Mouse (Mus musculus) myocyte (in vitro differentiated cells): ENCODE measurements around the gene Abhd5. TPM values are rescaled to one million over a fixed set of nuclear protein-coding genes. Genes with fewer than 3 reads are reported as not detected.
"Not testable (repeated sequence)": the region's sequence is repeated elsewhere in the genome, so short reads cannot be mapped to it uniquely, and the experiment has no call there.

Experiments used
- H3K27me3 ChIP-seq: one replicate; pipeline ENCODE4 v1.6.1; 2011; ENCODE audit not compliant: control insufficient read depth, insufficient read depth, insufficient read length
- H3K36me3 ChIP-seq: one replicate; pipeline ENCODE4 v1.6.1; 2011; ENCODE audit not compliant: control insufficient read depth, insufficient read depth
- H3K4me2 ChIP-seq: one replicate; pipeline ENCODE4 v1.6.1; 2011; ENCODE audit warnings: low read depth, control low read depth
- H3K4me3 ChIP-seq: one replicate; pipeline ENCODE4 v1.5.1; 2011; ENCODE audit warnings: mild to moderate bottlenecking, control low read depth, moderate library complexity
- H3K79me2 ChIP-seq: one replicate; pipeline ENCODE4 v1.6.1; 2011; ENCODE audit not compliant: control insufficient read depth, insufficient read depth
- H3ac ChIP-seq: one replicate; pipeline ENCODE4 v1.6.1; 2011; ENCODE audit not compliant: control insufficient read depth, insufficient read length
- CEBPB ChIP-seq: IDR thresholded peaks from 2 replicates; pipeline ENCODE4 v1.6.1; 2011; ENCODE audit warnings: mild to moderate bottlenecking, moderate library complexity; ENCODE audit not compliant: poor library complexity, insufficient read depth, severe bottlenecking
- E2F4 ChIP-seq: IDR thresholded peaks from one replicate; pipeline ENCODE4 v1.6.1; 2011; ENCODE audit warnings: mild to moderate bottlenecking, control low read depth, moderate library complexity; ENCODE audit not compliant: insufficient read depth
- MAX ChIP-seq: IDR thresholded peaks from one replicate; pipeline ENCODE4 v1.6.1; 2011; ENCODE audit warnings: low read depth, mild to moderate bottlenecking, control low read depth
- MYOD1 ChIP-seq, 3 experiments: IDR thresholded peaks; one replicate each; pipeline ENCODE4 v1.6.1; 2011; ENCODE audit warnings: control low read depth in 2 of 3, low read depth in 2 of 3, mild to moderate bottlenecking in 2 of 3, moderate library complexity in 1 of 3; ENCODE audit not compliant: insufficient read length in 2 of 3, control insufficient read depth in 1 of 3
- MYOG ChIP-seq, 3 experiments: IDR thresholded peaks; one replicate each; pipeline ENCODE4 v1.6.1; 2011; ENCODE audit warnings: control low read depth in 2 of 3, low read depth in 2 of 3, mild to moderate bottlenecking in 2 of 3; ENCODE audit not compliant: insufficient read length in 2 of 3, control insufficient read depth in 1 of 3, insufficient read depth in 1 of 3
- POLR2A ChIP-seq: IDR thresholded peaks from one replicate; pipeline ENCODE4 v1.6.1; 2011; ENCODE audit warnings: low read depth, mild to moderate bottlenecking, control low read depth, moderate library complexity; ENCODE audit not compliant: insufficient read length
- POLR2AphosphoS2 ChIP-seq: IDR thresholded peaks from one replicate; pipeline ENCODE4 v1.6.1; 2011; ENCODE audit warnings: low read depth, control low read depth; ENCODE audit not compliant: insufficient read length
- REST ChIP-seq: IDR thresholded peaks from one replicate; pipeline ENCODE4 v1.6.1; 2011; ENCODE audit warnings: mild to moderate bottlenecking, control low read depth, moderate library complexity; ENCODE audit not compliant: insufficient read depth, insufficient read length
- SRF ChIP-seq: IDR thresholded peaks from one replicate; pipeline ENCODE4 v1.6.1; 2011; ENCODE audit warnings: low read depth; ENCODE audit not compliant: control insufficient read depth, insufficient read length
- TCF12 ChIP-seq: IDR thresholded peaks from one replicate; pipeline ENCODE4 v1.6.1; 2011; ENCODE audit warnings: mild to moderate bottlenecking, control low read depth; ENCODE audit not compliant: poor library complexity, insufficient read depth, severe bottlenecking
- TCF3 ChIP-seq: IDR thresholded peaks from one replicate; pipeline ENCODE4 v1.6.1; 2011; ENCODE audit warnings: low read depth, control low read depth; ENCODE audit not compliant: insufficient read length
- USF1 ChIP-seq: IDR thresholded peaks from one replicate; pipeline ENCODE4 v1.6.1; 2011; ENCODE audit warnings: low read depth, mild to moderate bottlenecking, control low read depth, moderate library complexity
- polyA plus RNA-seq: library from polyadenylated mRNA; unstranded; fragments of >200 nt; fragmentation: generic; extraction: Trizol; gene quantifications from one replicate; pipeline ENCODE4 v1.2.1, GENCODE M21; 2012; ENCODE audit warnings: missing spikeins

Gene Abhd5
- polyA plus RNA-seq, 1 experiment = 24.8 TPM

- TF ChIP-seq SRF = no peak
- no peak for TF ChIP-seq E2F4
- no peak for TF ChIP-seq POLR2A
- no peak for TF ChIP-seq TCF3
- TF ChIP-seq REST = no peak
- no peak for TF ChIP-seq MYOG (IDR thresholded peaks at IDR 0.05; ENCODE audit: control insufficient read depth in 1 of 3, insufficient read depth in 1 of 3, insufficient read length in 2 of 3, low read depth in 2 of 3)
- TF ChIP-seq MYOD1 (IDR thresholded peaks at IDR 0.05; ENCODE audit: control insufficient read depth in 1 of 3, insufficient read length in 2 of 3, low read depth in 2 of 3) = no peak
- no peak for TF ChIP-seq CEBPB
- no peak for TF ChIP-seq TCF12
- no peak for TF ChIP-seq POLR2AphosphoS2
- no peak for TF ChIP-seq MAX
- no peak for TF ChIP-seq USF1
- Histone ChIP-seq H3K36me3 (no peaks in the 10 kb centered on the region), H3K79me2 (no peaks in the 10 kb centered on the region), H3ac (no peak overlapping the region), H3K4me2 (no peak overlapping the region), H3K4me3 (no peak overlapping the region), H3K27me3 (no peaks in the 10 kb centered on the region)
Measured at GRCm38 (mm10) chr9:122312296-122312990, 39.0 kb upstream of the Abhd5 start.

- H3K4me2 ChIP-seq, H3K79me2 ChIP-seq, H3K4me3 ChIP-seq: not testable (repeated sequence)
Measured at GRCm38 (mm10) chr9:122313128-122313527, 38.3 kb upstream of the Abhd5 start.

DNA sequence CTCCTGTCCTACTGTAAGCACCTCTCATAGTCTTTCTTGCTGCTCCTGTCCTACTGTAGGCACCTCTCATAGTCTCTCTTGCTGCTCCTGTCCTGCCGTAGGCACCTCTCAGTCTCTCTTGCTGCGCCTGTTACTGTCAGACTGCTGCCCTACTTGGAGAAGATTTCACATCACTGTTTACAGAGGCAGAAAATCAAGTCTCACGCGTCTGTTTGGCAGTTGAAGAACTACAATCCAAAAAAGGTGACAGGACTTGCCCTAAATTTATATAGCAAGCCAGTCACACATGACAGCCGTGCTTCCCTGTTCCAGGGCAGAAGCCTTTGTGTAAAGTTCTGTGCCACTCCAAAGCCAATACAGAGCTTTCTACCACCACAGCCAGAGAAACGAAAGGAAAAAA is 37.0 kb upstream of the Abhd5 start:
- Histone ChIP-seq H3K79me2 (no peaks in the 10 kb centered on the region), H3K36me3 (no peaks in the 10 kb centered on the region), H3K4me2 (no peak overlapping the region), H3ac (no peak overlapping the region), H3K27me3 (no peaks in the 10 kb centered on the region), H3K4me3 (no peak overlapping the region)
- TF ChIP-seq TCF3 (no peak), SRF (no peak), POLR2AphosphoS2 (no peak), MYOG (IDR thresholded peaks at IDR 0.05; ENCODE audit: control insufficient read depth in 1 of 3, insufficient read depth in 1 of 3, insufficient read length in 2 of 3, low read depth in 2 of 3) (no peak), MAX (no peak), REST (no peak), MYOD1 (IDR thresholded peaks at IDR 0.05; ENCODE audit: control insufficient read depth in 1 of 3, insufficient read length in 2 of 3, low read depth in 2 of 3) (no peak), E2F4 (no peak), CEBPB (no peak), TCF12 (no peak), POLR2A (no peak), USF1 (no peak)

More at GRCm38 (mm10) chr9:122313128-122313527, 38.3 kb upstream of the Abhd5 start:
- H3ac ChIP-seq, H3K27me3 ChIP-seq, H3K36me3 ChIP-seq: not testable (repeated sequence)

DNA sequence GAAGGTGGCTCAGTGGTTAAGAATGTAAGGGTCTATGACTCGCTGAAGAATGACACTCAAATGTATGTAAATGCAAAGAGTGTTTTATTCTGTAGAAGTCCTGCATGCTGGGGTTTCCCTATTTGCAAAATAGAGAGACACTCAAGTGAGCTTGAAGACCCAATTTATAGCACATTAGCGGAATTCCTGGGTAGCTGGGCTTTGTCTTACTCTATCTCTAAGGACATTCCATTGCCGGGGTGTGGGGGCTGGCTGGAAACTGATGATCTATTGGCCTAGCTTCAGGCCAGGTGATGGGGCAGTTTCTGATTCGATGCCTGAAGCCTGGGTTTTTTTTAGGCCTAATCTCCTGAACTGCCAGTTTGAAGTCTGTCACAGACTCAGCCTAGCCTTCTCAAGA is 36.5 kb upstream of the Abhd5 start:
- Histone ChIP-seq H3K27me3 (no peaks in the 10 kb centered on the region), H3K4me2 (no peak overlapping the region), H3ac (no peak overlapping the region), H3K79me2 (no peaks in the 10 kb centered on the region), H3K4me3 (no peak overlapping the region), H3K36me3 (no peaks in the 10 kb centered on the region)
- TF ChIP-seq TCF3 = no peak
- no peak for TF ChIP-seq POLR2AphosphoS2
- TF ChIP-seq SRF = no peak
- no peak for TF ChIP-seq E2F4
- TF ChIP-seq CEBPB = no peak
- no peak for TF ChIP-seq MYOG (IDR thresholded peaks at IDR 0.05; ENCODE audit: control insufficient read depth in 1 of 3, insufficient read depth in 1 of 3, insufficient read length in 2 of 3, low read depth in 2 of 3)

DNA sequence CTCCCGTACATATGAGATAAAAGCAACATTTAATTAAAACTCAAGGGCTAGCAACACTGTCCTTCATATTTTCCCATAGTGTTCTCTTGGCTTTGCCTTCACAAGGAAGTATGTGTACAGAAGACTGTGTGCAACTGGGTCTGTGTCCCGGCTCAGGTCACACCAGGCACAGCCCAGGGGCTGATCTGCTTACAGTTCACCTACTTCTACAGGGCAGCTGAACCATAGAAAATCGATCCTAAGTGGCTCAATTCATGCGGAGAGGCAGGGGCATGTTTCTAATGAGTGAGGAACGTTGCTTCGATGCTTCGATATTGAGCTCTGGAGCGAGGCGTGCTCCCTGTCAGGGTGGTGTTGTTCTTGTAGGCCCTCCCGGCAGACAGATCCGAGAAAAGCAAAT is 35.9 kb upstream of the Abhd5 start:
- TF ChIP-seq E2F4 = no peak
- TF ChIP-seq TCF12 = no peak
- no peak for TF ChIP-seq POLR2AphosphoS2
- TF ChIP-seq MAX = no peak
- TF ChIP-seq REST = no peak
- no peak for TF ChIP-seq MYOG (IDR thresholded peaks at IDR 0.05; ENCODE audit: control insufficient read depth in 1 of 3, insufficient read depth in 1 of 3, insufficient read length in 2 of 3, low read depth in 2 of 3)
- TF ChIP-seq POLR2A = no peak
- TF ChIP-seq CEBPB = no peak
- TF ChIP-seq USF1 = no peak
- no peak for TF ChIP-seq SRF
- no peak for TF ChIP-seq TCF3
- no peak for TF ChIP-seq MYOD1 (IDR thresholded peaks at IDR 0.05; ENCODE audit: control insufficient read depth in 1 of 3, insufficient read length in 2 of 3, low read depth in 2 of 3)
- Histone ChIP-seq H3K4me3 (no peak overlapping the region), H3K4me2 (no peak overlapping the region), H3K36me3 (no peaks in the 10 kb centered on the region), H3K79me2 (no peaks in the 10 kb centered on the region), H3K27me3 (no peaks in the 10 kb centered on the region), H3ac (no peak overlapping the region)

- Histone ChIP-seq H3K79me2 (no peaks in the 10 kb centered on the region), H3K4me2 (no peak overlapping the region), H3ac (no peak overlapping the region), H3K27me3 (no peaks in the 10 kb centered on the region), H3K36me3 (no peaks in the 10 kb centered on the region), H3K4me3 (no peak overlapping the region)
- TF ChIP-seq TCF3 (no peak), POLR2A (no peak), MYOD1 (IDR thresholded peaks at IDR 0.05; ENCODE audit: control insufficient read depth in 1 of 3, insufficient read length in 2 of 3, low read depth in 2 of 3) (no peak), TCF12 (no peak), MYOG (IDR thresholded peaks at IDR 0.05; ENCODE audit: control insufficient read depth in 1 of 3, insufficient read depth in 1 of 3, insufficient read length in 2 of 3, low read depth in 2 of 3) (no peak), MAX (no peak), REST (no peak), E2F4 (no peak), POLR2AphosphoS2 (no peak), USF1 (no peak), SRF (no peak), CEBPB (no peak)
Measured at GRCm38 (mm10) chr9:122316562-122316961, 34.8 kb upstream of the Abhd5 start.
